Mouse (Mus musculus) G1E (cell line): ENCODE data around the gene Rtl8c.

Experiments used
- CTCF ChIP-seq: IDR thresholded peaks from 2 replicates; pipeline ENCODE4 v1.5.1; 2012; ENCODE audit warnings: low read depth, low read length, inconsistent platforms, mixed read lengths
- GATA1 ChIP-seq: IDR thresholded peaks from 2 replicates; pipeline ENCODE4 v1.6.1; 2012; ENCODE audit warnings: borderline replicate concordance, low read length, inconsistent platforms, mixed read lengths
- GATA2 ChIP-seq: IDR thresholded peaks from 2 replicates; pipeline ENCODE4 v1.6.1; 2012; ENCODE audit warnings: low read depth, low read length, inconsistent platforms, borderline replicate concordance

GRCm38 (mm10) chrX:53579311-53579710 lies 28.5 kb upstream of the Rtl8c start:
- TF ChIP-seq CTCF = no peak
- TF ChIP-seq GATA1 = no peak
- no peak for TF ChIP-seq GATA2
